Mouse (Mus musculus): ENCODE data around the gene Cyp3a13.
"Not testable (repeated sequence)": the region's sequence is repeated elsewhere in the genome, so short reads cannot be mapped to it uniquely, and the experiment has no call there.

DNA sequence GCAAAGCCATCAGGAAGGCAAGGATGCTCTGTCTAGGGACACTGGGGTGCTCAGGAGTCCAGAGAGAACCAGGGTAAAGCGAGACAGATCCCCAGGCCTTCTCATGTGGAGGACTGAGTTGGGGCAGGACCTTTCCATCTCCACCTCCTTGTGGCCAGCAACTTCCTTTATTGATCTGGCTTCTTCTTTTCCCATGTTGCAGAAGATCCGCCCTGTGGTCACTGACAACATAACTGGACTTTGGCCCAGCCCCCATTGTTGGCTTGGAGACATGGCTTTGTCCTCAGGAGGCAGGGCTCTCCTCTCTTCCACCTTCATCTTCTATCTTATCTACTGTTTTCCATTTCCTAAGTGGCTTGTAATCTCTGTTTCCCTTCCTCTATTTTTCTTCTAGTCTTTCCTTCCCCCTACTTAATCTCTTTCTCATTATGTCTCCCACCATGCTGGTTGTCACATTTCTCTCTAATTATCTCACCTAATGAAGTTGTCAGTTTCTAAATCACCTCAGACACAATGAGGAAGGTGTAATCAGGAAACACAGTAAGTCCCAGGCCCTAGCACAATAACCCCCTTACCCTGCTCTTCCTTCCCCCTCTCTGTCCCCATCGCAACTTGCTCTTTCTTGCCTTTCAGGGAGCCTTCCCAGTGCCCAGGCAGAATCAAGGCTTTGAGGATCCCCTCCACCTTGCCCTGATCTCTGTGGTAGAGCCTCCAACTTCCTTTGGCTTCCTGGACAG, 49.6 kb downstream of the Cyp3a13 start, which contains the start of gene Pilrb2:
- not testable (repeated sequence) for TF ChIP-seq CTCF (conservative IDR thresholded peaks at IDR 0.05; ENCODE audit: low read length); NANOG (IDR thresholded peaks at IDR 0.05; ENCODE audit: borderline replicate concordance, low read length)
